Mouse (Mus musculus) urinary bladder, postnatal 36 days (tissue): ENCODE measurements around the gene P4hb.

ENCODE experiments used
- DNase-seq, 2 experiments: peaks; one replicate each; pipeline ENCODE4 v3.0.0; 2022; ENCODE audit warnings: low spot score in 2 of 2, mixed read lengths in 1 of 2

The P4hb gene

DNA sequence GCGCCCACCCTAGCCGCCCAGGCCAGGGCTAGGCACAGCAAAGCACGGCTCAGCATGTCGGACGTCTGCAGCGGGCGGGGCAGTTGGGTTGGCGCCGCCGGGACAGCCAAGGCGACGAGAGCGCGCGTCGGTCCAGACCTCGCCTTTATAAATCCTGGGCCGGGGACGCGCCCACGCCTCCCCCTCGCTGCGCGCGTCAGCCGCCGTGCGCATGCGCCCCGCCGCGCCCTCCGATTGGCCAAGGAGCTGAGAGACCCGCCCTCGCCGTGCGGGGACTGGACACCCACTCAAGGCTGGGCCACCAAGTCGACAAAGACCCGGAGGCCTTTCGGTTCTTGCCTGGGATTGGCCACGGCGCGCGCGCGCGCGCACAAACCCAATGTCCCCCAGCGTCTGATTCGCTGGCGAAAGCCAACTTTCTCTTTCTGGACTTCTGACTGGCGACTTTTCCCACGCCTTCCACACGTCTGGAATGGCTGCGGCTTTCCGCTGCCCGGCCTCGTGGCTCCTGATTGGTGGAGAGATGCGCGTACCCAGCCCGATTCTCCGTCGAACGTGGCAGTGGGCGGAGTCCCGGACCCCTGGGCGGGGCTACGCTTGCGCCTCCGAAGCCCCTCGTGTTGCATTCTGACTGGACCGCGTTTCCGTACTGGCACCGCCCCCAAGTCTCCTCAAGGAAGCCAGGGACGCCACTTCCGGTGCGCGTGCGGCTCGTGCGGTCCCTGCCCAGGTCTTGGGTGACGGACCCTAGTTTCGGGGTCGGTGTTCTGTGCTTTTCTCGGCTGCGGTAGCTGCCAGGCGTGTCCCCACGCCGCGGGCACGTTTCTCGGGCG, at the start of gene P4hb:
P4hb (minus strand) TSS at position 502 of the 833 bp plus-strand sequence.
- peak; percentile 99 to 100 for DNase-seq

DNA sequence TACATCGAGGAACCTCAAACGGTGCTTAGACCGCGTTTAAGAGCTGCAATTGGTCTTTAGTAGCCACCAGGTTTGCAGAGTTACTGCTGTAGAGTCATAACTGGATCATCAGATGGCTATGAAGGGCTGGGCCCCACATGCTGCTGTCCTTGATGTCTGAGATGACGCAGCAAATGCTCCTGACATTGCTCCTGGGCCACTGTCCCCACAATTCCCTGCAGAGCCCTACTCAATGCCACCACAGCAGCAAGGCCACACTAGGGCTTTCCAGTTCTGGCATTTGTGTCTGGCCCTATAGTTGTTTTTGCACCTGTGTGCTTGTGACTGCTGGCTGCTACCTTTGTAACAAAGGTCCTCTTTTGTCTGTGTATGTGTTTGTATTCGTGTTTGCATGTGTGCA, 49.8 kb upstream of the P4hb start:
- DNase-seq: no peak

DNA sequence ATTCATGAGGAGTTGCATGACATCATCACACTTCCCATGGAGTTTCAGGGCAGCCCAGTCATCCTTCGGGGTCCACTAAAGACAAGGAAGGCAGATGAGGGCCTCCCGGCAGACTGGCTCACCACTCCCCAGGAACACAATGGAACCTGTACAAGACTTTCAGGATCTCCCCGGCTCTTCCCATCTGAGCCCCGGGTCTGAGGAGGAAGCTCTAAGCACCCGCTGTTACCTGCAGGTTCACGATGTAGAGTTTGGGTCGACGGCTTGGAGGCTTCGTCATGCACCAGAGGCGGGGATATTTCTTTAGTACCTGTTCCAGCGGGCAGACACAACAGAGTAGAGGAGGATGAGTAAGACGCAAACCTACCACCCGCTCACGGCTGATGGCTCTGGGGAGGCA, 47.1 kb upstream of the P4hb start:
- no peak for DNase-seq

DNA sequence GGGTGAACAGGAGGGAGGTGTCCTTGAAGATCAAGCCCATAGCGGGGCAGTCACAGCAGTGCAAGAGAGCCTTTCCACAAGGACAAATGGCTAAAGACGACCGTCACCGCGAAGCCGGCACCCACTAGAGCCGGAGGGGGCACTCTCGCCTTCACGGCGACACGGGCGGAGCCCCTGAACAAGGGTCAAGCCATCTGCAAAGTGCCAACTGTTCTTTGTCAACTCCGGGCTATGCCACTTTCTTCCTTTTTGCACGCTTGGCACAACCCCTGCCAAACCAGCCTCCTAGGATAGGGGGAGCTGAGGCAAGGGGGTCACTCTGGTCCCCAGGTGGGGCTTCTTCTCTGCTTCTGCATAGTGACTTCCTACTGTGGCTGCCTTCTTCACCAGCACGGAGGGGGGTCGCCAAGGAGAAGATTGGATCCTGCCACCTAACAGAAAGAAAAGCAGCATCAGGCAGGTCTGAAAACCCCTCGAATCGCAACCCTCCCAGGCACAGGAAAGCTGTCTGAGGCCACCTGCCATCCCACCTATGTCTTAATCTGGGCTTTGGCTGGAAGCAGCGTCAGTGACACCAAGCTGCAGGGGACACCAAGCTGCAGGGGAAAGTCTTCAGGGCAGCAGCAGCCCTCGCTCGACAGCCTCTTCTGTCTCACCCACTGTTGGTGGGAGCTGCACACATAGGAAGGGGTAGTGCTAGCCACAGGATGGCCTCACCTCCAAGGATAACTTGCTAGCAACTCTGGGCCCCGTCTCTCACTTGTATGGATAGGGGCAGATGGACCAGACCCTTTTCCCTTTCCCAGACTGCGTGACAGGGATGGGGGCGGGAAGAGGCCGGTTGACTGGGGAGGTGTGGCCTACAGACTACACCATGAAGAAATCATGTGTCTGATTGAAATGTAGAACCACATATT, 45.8 kb upstream of the P4hb start:
- no peak for DNase-seq

DNA sequence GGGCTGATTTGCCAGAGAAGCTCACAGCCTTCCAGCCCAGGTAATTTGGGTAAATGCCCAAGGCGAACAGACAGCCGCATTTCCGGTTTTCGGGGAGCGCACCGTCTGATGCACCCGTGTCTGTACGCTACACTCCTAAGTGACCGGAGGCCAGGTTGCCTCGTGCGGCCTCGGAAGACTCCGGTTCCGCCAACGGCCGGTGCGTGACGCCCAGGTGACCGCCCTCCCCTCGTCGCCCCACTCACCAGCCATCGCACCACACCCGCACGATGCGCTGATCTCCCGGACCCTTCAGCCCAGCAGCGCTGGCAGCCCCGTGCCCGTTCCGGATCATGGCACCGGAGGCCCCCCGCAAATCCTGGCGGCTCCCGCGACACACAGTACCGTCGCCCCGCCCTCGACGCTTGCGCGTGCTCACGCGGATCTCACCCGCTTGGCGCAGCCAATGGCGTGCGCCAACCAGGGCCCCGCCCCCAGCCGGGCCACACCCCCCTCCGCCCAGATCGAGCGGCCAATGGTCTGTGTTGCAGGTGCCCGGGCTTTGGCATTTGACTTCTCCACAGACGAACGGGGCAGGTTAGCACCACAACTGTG, 44.6 kb upstream of the P4hb start, which contains the start of gene Pcyt2:
Pcyt2 (minus strand) TSS at position 418 of the 594 bp plus-strand sequence.
- peak; percentile 88 to 91 for DNase-seq

DNA sequence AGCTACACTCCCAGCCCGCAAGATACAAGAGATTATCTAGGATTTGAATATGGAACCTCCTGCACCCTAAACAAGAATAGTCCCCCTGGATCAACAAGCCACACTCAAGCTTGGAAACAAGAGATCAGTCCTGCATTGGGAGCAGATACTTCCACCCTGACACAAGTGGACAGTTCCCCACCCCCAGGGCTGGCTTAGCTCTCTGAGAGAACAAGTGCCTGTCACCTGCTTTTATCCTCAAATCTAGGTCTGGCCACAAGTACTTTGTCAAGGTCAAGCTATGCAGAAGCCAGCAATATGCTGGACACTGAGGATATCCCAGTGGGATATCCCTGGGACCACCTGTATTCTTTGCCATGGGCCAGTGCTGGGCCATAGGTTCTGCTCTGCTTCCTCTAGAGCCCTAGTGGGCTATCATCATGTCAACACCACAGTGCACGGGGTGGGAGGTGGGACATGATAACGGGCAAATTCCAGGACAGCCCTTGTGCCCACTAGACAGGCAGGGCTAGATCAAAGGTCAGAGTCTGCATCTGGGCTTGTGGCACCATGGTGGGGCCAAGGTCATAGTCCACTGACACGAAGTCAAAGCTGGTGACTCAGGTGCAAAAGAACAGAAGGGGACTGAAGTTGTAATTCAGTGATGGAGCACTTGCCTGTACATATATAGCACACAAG, 43.7 kb upstream of the P4hb start:
- no peak for DNase-seq

DNA sequence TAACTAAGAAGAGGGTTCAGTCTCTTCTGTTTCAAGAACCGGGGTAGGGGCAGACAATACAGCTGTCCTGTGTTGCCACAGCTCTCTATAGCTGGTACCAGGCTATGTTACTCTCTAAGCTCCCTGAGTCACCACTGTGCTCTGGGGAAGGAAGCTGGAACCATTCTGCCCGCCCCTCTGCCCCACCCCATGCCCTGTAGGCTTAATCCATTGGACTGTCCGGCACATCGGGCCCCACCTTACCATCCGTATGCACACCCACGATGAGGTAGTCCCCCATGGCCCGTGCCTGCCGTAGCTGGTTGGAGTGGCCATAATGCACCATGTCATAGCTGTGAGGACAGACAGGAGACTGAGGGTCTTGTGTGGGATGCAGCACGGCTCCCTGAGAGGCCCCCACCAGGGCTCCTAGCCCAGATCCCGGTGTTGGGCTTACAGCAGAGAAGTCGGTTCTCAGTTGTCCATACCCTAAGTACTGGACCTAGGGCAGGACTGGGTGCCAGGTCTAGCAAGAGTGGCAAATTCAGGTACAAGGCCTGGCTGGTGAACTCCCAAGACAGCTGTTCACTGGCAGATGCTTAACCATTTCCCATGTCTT, 42.7 kb upstream of the P4hb start:
- no peak for DNase-seq

DNA sequence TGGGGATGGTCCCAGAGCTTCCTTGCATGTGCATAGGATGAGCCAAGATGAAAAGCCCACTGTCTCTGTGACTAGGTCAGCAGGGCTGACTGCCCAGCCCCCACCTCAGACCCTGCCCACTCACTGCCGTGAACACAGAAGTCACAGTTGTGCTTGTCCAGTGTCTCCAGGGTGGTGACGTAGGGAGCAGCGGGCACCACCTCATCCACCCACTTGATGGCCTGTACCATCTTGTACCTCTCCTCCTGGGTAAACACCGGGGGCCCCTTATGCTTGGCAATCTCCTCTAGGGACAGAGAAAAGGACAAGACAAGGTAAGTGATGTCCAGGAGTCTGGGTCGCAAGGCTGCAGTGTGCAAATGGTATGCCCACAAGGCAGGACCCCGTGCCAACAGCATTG, 42.1 kb upstream of the P4hb start:
- no peak for DNase-seq

DNA sequence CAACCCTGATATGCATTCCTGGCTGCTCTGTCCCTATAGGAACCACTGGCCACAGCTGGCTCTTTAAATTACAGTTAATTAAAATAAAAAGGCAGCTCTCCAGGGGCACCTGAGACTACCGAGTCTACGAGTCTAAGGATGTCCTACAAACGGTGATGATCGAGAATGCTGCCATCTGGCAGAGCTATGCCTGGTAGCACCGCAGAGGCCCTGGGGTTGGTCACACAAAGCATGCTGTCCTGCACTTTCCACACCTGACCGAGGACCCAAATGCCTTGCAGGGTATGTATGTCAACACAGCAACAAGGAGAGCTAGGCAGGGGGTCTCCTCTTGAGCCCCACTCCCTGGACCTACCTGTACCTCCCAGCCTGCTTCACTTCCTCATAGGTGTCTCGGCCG, 40.9 kb upstream of the P4hb start:
- DNase-seq: no peak

DNA sequence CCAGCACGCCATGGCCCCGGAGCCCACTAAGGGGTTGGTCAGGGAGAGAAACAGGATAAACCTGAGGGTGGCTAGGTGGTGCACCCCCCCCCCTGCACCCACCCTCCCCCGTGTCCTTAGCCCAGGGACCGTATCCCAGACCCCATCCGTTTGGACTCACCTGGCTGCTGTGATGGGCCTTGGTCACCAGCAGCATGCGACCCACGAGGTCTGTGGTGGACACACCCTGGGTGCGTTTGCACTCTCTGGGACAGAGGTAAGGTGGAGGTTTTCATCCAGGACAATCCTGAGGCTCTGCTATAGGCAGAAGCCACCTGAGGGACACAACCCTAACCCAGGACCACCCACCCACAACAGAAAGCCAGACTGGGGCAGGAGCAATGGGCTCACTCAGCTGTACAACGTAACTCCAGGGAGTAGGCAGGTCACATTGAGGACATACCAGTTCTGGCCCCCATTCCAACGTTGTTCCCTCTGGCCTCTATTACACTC, 40.5 kb upstream of the P4hb start:
- no peak for DNase-seq

DNA sequence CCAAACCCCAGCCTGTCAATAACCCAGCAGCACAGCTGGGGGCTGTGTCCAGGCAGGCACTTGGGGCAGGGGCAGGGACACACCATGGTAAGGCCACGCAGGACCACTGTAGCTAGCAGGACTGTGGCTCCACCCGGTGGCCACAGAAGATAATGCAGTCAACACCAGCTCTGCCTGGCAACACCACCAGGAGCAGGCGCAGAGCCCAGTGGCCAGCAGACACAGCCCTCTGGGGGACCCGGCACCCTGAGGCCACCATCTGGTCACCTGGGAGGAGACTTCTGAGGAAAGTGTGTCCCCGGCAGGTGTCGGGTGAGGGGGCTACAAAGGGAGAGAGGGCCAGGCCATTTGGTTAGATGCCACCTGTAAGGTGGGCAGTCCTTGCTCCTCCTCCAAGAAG, 39.7 kb upstream of the P4hb start:
- DNase-seq: peak in 1 of 2 experiments; percentile 68

DNA sequence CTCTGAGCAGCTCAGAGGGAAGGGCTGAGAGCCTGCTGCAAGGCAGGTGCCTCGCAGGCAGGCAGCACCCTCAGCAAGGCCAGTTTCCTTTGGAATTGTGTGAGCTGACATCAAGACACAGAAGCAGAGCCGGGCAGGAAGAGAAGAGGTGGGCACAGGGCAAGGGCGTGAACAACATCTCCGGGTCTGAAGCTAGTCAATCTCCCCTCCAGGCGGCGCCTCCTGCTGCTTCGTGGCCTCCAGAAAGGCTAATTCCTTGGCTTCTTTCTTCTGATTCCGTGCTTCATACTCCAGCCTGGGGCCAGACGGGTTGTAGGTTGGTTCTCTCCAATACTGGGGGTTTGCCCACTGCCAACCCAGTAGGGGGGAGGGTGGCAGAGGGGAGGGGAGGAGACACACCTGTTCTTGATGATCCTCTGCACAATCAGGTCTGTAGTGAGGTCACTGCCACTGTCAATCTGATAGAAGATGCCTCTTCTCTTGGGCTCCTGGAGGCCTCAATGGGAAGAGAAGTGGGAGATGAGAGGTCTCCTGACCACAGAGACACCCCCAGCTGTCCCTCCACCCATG, 37.5 kb upstream of the P4hb start:
- no peak for DNase-seq

DNA sequence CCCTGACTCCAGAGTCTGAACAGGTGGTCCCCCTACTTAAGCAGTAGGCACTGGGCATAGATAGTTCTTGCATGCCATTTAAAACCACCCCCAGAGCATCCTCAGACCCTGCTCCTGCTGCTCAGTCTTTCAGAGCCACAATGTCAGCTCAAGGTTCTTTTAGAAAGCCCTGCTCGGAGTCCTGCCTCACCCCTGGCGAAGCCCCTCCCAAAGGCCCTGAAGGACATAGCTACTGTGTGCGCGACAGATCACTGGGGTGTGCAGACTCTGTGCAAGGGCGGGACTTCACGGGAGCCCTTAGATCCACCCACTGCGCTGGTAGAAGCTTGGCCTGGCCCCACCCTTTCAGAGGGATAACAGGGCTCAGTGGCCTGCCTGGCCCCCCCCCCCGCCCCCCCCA, 36.2 kb upstream of the P4hb start:
- no peak for DNase-seq

DNA sequence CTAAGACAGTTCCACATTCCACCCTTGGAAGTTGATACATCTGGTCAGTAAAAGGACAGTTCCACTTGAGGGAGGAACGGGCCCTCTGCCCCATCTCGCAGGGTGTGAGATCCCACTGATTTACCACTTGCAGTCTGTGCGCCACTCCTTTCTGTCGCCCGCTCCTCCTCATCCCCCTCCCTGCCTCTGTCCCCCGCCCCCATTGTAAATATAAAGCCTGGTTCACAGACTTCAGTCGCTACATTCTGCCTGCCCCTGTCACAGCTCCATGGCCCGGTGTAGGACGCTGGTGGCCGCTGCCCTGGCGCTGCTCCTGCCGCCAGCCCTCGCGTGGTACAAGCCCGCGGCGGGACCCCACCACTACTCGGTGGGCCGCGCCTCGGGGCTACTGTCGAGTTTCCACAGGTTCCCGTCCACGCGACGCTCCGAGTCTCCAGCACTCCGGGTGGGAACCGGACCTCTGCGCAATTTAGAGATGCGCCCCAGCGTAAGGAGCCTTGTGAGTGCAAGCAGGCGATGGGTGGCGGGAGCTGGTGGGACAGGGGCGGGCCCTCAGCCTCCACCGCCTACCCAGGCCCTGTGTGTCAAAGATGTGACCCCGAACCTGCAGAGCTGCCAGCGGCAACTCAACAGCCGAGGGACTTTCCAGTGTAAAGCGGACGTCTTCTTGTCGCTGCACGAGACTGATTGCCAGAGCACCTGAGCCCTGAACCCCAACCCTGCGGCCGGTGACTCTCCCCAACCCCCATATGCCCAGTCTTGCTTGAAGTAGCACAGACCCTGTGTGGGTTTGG, 35.4 kb upstream of the P4hb start, which contains the start of gene Npb:
Npb (plus strand) TSS at position 237 of the 794 bp plus-strand sequence.
- DNase-seq: no peak

DNA sequence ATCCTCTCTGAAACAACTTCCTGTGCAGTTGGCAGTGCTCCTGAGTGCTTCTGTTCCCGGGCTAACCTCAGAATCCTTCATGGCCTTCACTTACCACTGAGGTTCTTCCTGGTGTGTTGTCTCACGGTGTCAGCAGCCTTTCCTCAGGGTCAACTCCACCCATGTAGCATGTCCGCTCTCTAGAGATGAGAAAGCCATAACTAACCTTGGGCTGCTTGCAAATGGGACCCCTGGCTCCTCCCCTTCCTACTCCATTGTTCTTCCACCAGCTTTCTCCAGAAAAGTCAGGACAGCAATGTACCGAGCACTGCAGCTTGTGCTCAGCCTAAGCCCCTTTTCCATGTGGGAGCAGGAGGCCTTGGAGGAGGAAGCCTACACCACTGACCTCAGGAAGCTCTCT, 33.7 kb upstream of the P4hb start:
- DNase-seq: no peak

DNA sequence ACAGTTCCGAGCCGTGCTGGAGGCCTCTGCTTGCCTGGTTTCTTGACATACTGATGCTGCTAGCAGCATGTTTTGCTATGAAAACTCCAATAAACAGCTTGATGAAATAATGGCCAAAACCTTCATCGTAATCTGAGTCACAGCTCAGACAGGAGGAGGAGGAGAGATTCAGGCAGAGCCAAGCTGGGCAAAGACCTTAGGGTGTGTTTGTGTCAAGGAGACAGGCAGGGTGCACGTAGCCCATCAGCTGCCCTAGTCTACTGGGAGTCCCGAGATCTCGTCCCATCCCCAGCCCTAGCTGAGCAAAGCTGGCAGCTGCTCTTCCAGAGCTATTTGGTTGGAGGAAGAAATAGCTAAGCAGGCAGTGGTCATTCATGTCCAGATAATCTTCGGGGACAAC, 32.6 kb upstream of the P4hb start:
- DNase-seq: no peak

DNA sequence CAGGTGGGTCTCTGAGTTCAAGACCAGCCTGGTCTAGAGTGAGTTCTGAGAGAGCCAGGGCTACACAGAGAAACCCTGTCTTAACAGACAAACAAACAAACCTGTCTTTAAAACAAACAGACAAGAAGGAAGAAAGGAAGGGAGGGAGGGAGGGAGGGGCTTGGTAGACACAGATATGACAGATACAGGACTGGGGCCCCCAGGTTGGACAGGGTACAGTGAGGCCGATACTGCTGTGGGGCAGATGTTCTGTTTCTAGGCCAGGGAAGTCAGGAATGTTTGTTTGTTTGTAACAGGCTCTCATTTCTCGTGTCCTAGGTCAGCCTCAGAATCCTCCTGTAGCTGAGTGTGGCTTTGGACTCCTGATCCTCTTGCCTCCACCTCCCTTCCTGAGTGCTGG, 30.5 kb upstream of the P4hb start:
- DNase-seq: no peak

DNA sequence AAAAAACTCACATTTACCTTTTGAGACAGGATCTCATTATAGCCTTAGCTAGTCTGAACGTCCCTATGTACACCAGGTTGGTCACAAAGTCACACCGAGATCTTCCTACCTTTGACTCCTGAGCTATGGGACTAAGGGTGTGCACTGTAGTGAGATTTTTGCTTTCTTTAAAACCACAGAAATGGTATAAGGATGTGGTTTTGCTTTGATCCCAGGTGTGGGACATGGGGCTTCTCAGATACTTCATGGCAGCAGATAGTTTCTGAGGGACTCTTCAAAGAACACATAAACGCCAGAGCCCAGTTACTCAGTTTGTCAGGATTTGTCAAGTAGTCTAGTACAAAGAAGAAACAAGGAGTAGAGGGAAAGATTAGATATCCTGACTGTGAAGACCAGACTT, 27.7 kb upstream of the P4hb start:
- no peak for DNase-seq

DNA sequence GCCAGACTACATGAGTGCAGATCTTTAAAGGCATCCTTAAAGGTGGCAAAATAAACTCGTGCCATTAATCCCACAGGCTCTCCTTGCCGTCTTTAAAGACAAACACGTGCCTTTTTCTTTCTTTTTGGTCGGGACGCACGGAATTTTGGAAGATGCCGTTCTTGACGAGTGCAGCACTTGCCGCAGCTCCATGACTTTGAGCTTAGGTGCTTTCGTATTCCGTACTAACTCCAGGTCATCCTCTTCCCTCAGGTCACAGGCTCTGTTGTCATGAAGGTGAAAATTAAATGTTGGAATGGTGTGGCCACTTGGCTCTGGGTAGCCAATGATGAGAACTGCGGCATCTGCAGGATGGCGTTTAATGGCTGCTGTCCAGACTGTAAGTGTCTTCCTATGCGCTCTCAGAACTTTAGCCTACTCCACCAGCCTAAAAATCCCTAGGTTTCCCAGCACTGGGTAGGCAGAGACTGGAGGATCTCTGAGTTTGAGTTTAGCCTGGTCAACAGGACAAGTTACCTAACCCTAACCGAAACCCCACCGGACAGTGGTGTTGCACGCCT, 26.0 kb upstream of the P4hb start:
- DNase-seq: no peak
